Mouse (Mus musculus): ENCODE measurements around the gene Armc3. TPM values are rescaled to one million over a fixed set of nuclear protein-coding genes. Genes with fewer than 3 reads are reported as not detected.
"Not testable (repeated sequence)": the region's sequence is repeated elsewhere in the genome, so short reads cannot be mapped to it uniquely, and the experiment has no call there.

Gene Armc3
- polyA plus RNA-seq, 1 experiment from 2014 or later, result 4.4 TPM

DNA sequence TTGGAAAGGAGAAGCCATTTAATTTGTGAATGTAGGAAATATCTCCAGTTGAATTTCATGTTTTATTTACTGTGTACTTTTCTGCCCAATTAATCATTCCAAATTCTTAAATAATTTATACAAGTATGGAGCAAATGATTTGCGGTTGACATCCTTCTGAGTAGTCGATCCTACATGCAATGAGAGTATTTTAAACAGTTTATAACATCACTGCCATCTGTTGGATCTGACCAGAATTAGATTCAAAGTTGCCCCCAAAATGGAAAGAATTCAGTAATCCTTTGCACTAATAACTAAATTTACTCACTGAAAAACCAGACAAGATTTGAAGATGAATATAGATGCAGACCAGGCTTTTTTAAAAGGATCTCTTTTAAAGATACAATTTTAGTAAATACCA is 75.5 kb downstream of the Armc3 start:
- H3K27ac ChIP-seq (replicated peaks), result no peak overlapping the region
- no peak for ATAC-seq (ENCODE audit: insufficient number of reproducible peaks, low FRiP score, low TSS enrichment, low read depth)
- WGBS, result 35% methylated on average over 2 of the region's 2 CpGs
- H3K4me2 ChIP-seq (replicated peaks), result no peak overlapping the region
- no peaks in the 10 kb centered on the region for H3K27me3 ChIP-seq
- no peaks in the 10 kb centered on the region for H3K36me3 ChIP-seq
- H3K9me3 ChIP-seq (replicated peaks), result no peaks in the 10 kb centered on the region
- H3K4me3 ChIP-seq (replicated peaks), result no peak overlapping the region
- no peaks in the 10 kb centered on the region for H3K4me1 ChIP-seq
- no peak overlapping the region for H3K9ac ChIP-seq

- Histone ChIP-seq H3K9me3 (replicated peaks) (no peaks in the 10 kb centered on the region), H3K36me3 (no peaks in the 10 kb centered on the region), H3K4me1 (no peaks in the 10 kb centered on the region), H3K27ac (replicated peaks) (peak overlapping the region; percentile 35), H3K27me3 (no peaks in the 10 kb centered on the region), H3K9ac (peak overlapping the region; percentile 41; the same call in 1 of the 2 replicates), H3K4me3 (replicated peaks) (peak overlapping the region; percentile 49), H3K4me2 (replicated peaks) (peak overlapping the region; percentile 64)
- WGBS, result 8% methylated on average over 25 of the region's 25 CpGs
- peak; percentile 83 for ATAC-seq (ENCODE audit: insufficient number of reproducible peaks, low FRiP score, low TSS enrichment, low read depth)
These were observed 76.8 kb downstream of the Armc3 start for GRCm38 (mm10) chr2:19275602-19276539.

DNA sequence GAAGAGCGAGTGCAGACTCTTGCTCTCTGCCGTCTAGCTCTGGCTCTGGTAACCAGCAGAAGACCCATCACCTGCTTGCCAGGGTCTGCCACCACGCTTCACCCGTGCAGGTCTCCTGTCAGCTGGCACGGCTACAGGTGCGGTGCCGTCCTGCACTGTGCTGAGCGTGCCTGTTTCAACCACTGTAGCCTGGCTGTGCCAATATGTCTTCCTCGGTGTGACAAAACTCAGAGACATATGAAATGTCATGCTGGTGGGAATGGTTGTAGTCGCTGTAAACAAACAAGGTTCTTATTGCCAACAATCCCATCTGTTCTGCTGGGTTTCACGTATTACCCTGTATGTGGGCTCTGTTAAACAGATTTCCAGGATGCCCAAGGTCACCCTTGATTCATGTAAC is 81.2 kb downstream of the Armc3 start:
- H3K36me3 ChIP-seq, result no peaks in the 10 kb centered on the region
- no peak overlapping the region for H3K27ac ChIP-seq (replicated peaks)
- H3K9me3 ChIP-seq (replicated peaks), result no peaks in the 10 kb centered on the region
- WGBS, result 78% methylated on average over 11 of the region's 11 CpGs
- no peak overlapping the region for H3K9ac ChIP-seq
- no peak overlapping the region for H3K4me2 ChIP-seq (replicated peaks)
- H3K4me1 ChIP-seq, result no peaks in the 10 kb centered on the region
- no peak for ATAC-seq (ENCODE audit: insufficient number of reproducible peaks, low FRiP score, low TSS enrichment, low read depth)
- H3K27me3 ChIP-seq, result no peaks in the 10 kb centered on the region
- no peak overlapping the region for H3K4me3 ChIP-seq (replicated peaks)

DNA sequence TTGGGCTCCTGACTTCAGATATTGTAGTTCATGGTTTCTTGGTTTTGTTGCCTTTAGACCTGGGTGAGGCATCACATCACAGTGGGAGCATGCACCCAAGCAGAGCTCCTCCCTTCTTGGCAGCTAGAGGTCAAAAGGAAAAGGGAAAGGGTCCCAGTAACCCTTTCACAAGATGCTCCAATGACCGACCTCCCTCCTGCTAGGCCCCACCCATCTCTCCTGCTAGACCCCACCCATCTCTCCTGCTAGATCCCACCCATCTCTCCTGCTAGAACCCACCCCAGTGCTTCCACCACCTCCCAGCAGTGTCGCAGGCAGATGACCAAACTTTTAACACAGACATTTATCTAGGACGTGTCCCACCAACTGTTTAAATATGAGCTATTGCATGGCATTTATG is 93.3 kb downstream of the Armc3 start:
- WGBS, result 70% methylated on average over 3 of the region's 3 CpGs
- no peak overlapping the region for H3K27ac ChIP-seq (replicated peaks)
- H3K9ac ChIP-seq, result no peak overlapping the region
- no peaks in the 10 kb centered on the region for H3K4me1 ChIP-seq
- no peaks in the 10 kb centered on the region for H3K36me3 ChIP-seq
- no peaks in the 10 kb centered on the region for H3K9me3 ChIP-seq (replicated peaks)
- H3K4me2 ChIP-seq (replicated peaks), result no peak overlapping the region
- H3K4me3 ChIP-seq (replicated peaks), result no peak overlapping the region
- H3K27me3 ChIP-seq, result no peaks in the 10 kb centered on the region
- ATAC-seq (ENCODE audit: insufficient number of reproducible peaks, low FRiP score, low TSS enrichment, low read depth), result no peak

DNA sequence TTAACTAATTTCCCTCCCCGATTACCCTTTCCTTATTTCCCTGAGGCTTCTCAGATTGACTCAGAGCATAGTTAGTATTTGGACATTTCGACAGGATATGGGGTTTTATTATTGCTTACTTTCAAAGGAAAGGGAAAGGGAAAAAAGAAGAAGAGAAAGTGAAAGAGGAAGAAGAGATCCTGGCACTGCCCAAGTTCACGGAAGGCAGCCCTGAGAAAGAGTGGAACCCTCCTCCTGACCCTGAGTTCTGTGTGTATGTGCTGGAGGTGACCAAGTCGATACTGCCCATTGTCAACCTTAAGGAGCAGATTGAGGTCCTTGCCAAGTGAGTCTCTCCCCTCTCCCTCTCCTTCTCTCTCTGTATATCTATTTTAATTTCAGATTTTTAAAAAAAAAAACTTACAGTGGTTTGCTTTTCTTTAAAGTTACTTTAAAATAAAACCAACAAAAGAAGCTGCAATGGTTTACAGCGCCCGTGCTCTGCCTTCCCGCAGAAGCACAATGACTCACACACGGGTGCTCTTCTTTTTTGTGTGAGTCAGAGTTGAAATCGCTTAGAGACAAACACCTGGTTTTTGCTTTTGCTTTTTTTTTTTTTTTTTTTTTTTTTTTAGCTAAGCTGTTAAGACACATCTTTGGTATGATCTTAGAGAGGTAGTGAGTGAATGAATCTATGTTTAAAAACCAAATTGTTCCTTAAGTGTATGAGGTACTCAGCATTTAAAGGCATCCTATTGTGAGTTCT is 101.4 kb downstream of the Armc3 start:
- Histone ChIP-seq H3K27ac (replicated peaks) (no peak overlapping the region), H3K9me3 (replicated peaks) (no peaks in the 10 kb centered on the region), H3K27me3 (no peaks in the 10 kb centered on the region), H3K36me3 (no peaks in the 10 kb centered on the region), H3K4me1 (0 out of 2 replicates have a peak, but pooled peaks cover 3% of the 10 kb centered on the region), H3K4me3 (replicated peaks) (no peak overlapping the region), H3K9ac (no peak overlapping the region), H3K4me2 (replicated peaks) (no peak overlapping the region)
- 64% methylated on average over 9 of the region's 9 CpGs for WGBS
- no peak for ATAC-seq (ENCODE audit: insufficient number of reproducible peaks, low FRiP score, low TSS enrichment, low read depth)

- no peak for ATAC-seq (ENCODE audit: insufficient number of reproducible peaks, low FRiP score, low TSS enrichment, low read depth)
- Histone ChIP-seq H3K36me3 (no peaks in the 10 kb centered on the region), H3K27ac (replicated peaks) (no peak overlapping the region), H3K9me3 (replicated peaks) (no peaks in the 10 kb centered on the region), H3K4me3 (replicated peaks) (no peak overlapping the region), H3K9ac (no peak overlapping the region), H3K4me1 (0 out of 2 replicates have a peak, but pooled peaks cover 3% of the 10 kb centered on the region), H3K4me2 (replicated peaks) (no peak overlapping the region), H3K27me3 (no peaks in the 10 kb centered on the region)
- WGBS, result 27% methylated on average over 6 of the region's 6 CpGs
These were observed 102.1 kb downstream of the Armc3 start for GRCm38 (mm10) chr2:19301251-19301650.

GRCm38 (mm10) chr2:19303087-19303486 is 104.0 kb downstream of the Armc3 start:
- WGBS, result 90% methylated on average over 3 of the region's 3 CpGs
- not testable (repeated sequence) for H3K4me1 ChIP-seq

GRCm38 (mm10) chr2:19310498-19310897 is 111.4 kb downstream of the Armc3 start:
- no peak overlapping the region for H3K4me2 ChIP-seq (replicated peaks)
- no peaks in the 10 kb centered on the region for H3K4me1 ChIP-seq
- H3K9ac ChIP-seq, result no peak overlapping the region
- H3K27ac ChIP-seq (replicated peaks), result no peak overlapping the region
- no peak overlapping the region for H3K4me3 ChIP-seq (replicated peaks)
- H3K36me3 ChIP-seq, result no peaks in the 10 kb centered on the region
- H3K27me3 ChIP-seq, result no peaks in the 10 kb centered on the region
- ATAC-seq (ENCODE audit: insufficient number of reproducible peaks, low FRiP score, low TSS enrichment, low read depth), result no peak
- H3K9me3 ChIP-seq (replicated peaks), result 0 out of 2 replicates have a peak, but pooled peaks cover 1% of the 10 kb centered on the region
- WGBS, result 93% methylated on average over 3 of the region's 3 CpGs

More at GRCm38 (mm10) chr2:19303087-19303486, 104.0 kb downstream of the Armc3 start:
- not testable (repeated sequence) for H3K9ac ChIP-seq; H3K9me3 ChIP-seq (replicated peaks); H3K36me3 ChIP-seq; H3K27ac ChIP-seq (replicated peaks); H3K4me2 ChIP-seq (replicated peaks); H3K27me3 ChIP-seq; H3K4me3 ChIP-seq (replicated peaks); ATAC-seq (ENCODE audit: insufficient number of reproducible peaks, low FRiP score, low TSS enrichment, low read depth)

GRCm38 (mm10) chr2:19316056-19316455 is 117.0 kb downstream of the Armc3 start:
- H3K27ac ChIP-seq (replicated peaks), result no peak overlapping the region
- no peaks in the 10 kb centered on the region for H3K36me3 ChIP-seq
- no peak overlapping the region for H3K4me3 ChIP-seq (replicated peaks)
- no peak for ATAC-seq (ENCODE audit: insufficient number of reproducible peaks, low FRiP score, low TSS enrichment, low read depth)
- WGBS, result 42% methylated on average over 11 of the region's 11 CpGs
- no peak overlapping the region for H3K9ac ChIP-seq
- no peak overlapping the region for H3K4me2 ChIP-seq (replicated peaks)
- no peaks in the 10 kb centered on the region for H3K27me3 ChIP-seq
- H3K4me1 ChIP-seq, result no peaks in the 10 kb centered on the region
- H3K9me3 ChIP-seq (replicated peaks), result 0 out of 2 replicates have a peak, but pooled peaks cover 3% of the 10 kb centered on the region

DNA sequence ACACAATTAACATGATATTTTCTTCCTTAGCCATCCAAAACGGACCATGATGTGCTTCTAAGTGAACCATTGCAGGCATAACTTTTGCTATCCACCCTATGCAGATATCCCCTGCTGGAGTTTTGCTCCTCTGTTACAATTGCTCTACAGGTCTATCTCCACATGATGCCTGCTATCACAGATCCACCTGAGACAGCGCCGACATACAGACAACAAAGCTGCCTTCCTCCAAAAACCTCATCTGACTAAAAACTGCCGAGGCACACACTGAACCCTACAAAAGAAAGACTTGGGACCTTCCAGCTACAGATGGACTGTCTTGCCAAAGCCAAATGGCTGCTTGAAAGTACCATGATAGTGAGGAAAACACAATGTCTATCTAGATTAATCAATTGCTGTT is 117.6 kb downstream of the Armc3 start:
- 71% methylated on average over 4 of the region's 4 CpGs for WGBS
- Histone ChIP-seq H3K27me3 (no peaks in the 10 kb centered on the region), H3K9ac (no peak overlapping the region), H3K27ac (replicated peaks) (no peak overlapping the region), H3K36me3 (no peaks in the 10 kb centered on the region), H3K4me1 (no peaks in the 10 kb centered on the region), H3K9me3 (replicated peaks) (0 out of 2 replicates have a peak, but pooled peaks cover 3% of the 10 kb centered on the region), H3K4me2 (replicated peaks) (no peak overlapping the region), H3K4me3 (replicated peaks) (no peak overlapping the region)
- ATAC-seq (ENCODE audit: insufficient number of reproducible peaks, low FRiP score, low TSS enrichment, low read depth), result no peak

GRCm38 (mm10) chr2:19317151-19317812 is 118.2 kb downstream of the Armc3 start:
- H3K4me3 ChIP-seq (replicated peaks); H3K27ac ChIP-seq (replicated peaks); ATAC-seq (ENCODE audit: insufficient number of reproducible peaks, low FRiP score, low TSS enrichment, low read depth); H3K4me2 ChIP-seq (replicated peaks); H3K4me1 ChIP-seq; H3K36me3 ChIP-seq; H3K9ac ChIP-seq; H3K9me3 ChIP-seq (replicated peaks); H3K27me3 ChIP-seq: not testable (repeated sequence)
- WGBS, result 87% methylated on average over 2 of the region's 2 CpGs
